Mouse (Mus musculus): Measurements from ENCODE around the gene Zbtb43.

Zbtb43 gene

DNA sequence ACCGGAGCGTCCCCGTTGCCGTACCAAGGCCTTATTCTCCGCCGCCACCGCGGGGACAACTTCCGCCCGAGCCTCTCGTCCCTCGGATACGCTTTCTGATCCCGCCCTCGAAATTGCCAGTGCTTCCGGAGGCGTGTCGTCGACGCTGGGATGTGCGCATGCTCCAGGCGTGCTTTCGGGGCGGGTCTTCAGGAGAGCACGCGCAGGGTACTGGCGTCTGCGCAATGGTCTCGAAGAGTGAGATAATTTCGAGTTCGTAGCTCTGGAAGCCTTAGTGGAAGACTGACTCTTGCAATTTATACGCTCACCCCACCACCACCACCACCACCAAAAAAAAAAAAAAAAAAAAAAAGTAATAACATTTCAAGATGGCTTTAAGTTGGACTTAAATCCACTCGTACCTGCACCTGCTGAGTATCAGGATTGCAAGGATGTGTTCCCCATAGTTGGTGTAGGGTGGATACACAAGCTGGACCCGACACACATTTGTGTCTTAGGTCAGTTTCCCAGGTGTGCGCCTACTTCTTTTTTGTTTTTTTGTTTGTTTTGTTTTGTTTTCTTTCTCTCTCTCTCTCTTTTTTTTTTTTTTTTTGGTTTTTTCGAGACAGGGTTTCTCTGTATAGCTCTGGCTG lies at the start of gene Zbtb43:
Gene Zbtb43 (minus strand): TSS at position 94 of the 632 bp plus-strand sequence.
- DNase-seq (ENCODE audit: low spot score in 2 of 2) = peak; percentile 91 to 92

GRCm38 (mm10) chr2:33515856-33516255 lies 47.5 kb upstream of the Zbtb43 start:
- DNase-seq (ENCODE audit: low spot score in 2 of 2) = no peak

- no peak for DNase-seq (ENCODE audit: low spot score in 2 of 2)
Observed at GRCm38 (mm10) chr2:33515431-33515830, 47.1 kb upstream of the Zbtb43 start.

DNA sequence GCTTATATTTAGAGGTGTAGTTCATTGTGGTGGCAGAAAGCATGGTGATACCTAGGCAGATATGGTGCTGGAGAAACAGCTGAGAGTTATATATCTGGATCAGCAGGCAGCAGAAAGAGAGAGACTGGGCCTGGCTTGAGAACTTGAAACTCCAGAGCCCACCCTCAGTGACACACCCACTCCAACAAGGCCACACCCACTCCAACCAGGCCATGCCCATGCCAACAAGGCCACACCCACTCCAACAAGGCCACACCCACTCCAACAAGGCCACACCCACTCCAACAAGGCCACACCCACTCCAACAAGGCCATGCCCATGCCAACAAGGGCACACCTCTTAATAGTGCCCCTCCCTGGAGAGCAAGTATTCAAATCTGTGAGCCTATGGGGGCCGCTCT lies 42.4 kb upstream of the Zbtb43 start:
- DNase-seq (ENCODE audit: low spot score in 2 of 2) = no peak

DNA sequence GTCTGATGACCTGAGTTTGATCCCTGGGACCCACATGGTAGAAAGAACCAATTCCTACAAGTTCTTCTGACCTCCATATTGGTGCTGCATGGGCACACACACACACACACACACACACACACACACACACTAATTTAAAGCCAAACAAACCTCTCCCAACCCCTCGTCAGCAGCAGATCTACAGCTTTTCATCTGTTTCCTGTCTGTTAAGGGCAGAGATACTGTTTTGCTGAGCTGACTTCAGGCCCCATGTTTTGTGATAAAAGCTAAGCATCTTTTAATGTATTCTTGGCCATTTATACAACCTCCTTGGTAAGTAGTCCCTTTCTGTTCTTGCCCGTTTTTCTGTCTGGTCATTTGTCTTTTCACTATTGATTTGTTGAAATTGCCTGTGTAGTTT lies 34.2 kb upstream of the Zbtb43 start:
- no peak for DNase-seq (ENCODE audit: low spot score in 2 of 2)

DNA sequence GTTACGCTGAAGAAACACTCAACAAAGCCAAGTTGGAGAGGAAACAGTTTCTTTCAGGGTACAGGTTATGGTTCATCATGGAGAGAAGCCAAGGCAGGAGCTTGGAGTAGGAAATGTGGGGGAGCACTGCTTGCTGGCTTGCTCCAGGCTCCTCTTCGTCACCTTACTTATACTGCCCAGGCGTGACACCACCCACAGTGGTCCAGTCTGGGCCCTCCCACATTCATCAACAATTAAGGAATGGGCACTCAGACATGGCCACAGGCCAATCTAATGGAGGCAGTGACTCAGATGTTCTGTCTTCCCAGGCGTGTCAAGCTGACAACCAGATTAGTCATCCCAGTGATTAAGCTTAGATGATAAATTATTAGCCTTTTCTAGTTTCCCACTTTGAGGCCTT lies 29.9 kb upstream of the Zbtb43 start:
- no peak for DNase-seq (ENCODE audit: low spot score in 2 of 2)

GRCm38 (mm10) chr2:33495654-33496053 lies 27.3 kb upstream of the Zbtb43 start:
- no peak for DNase-seq (ENCODE audit: low spot score in 2 of 2)

- DNase-seq (ENCODE audit: low spot score in 2 of 2) = no peak
Observed at GRCm38 (mm10) chr2:33492041-33492440, 23.7 kb upstream of the Zbtb43 start.

DNA sequence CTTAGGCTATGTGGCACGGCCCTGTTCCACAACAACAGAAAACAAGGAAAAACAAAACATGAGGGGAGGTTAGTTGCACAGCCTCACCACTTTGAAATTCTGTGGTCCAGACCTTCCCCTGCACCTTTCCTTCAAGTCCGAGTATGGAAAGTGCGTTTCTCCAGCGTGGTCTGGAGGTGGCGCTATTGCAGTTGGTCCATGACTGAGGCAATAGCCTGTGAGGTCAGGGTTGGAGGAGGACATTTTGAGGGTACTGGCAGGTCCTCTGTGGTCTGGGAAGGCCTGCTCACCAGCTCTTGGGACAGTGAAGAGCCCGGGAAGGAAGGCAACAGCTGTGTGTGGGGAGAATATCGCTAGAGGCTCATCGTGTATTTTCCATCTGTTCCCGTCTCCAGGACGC lies 21.2 kb upstream of the Zbtb43 start:
- no peak for DNase-seq (ENCODE audit: low spot score in 2 of 2)

GRCm38 (mm10) chr2:33487332-33487731 lies 19.0 kb upstream of the Zbtb43 start:
- DNase-seq (ENCODE audit: low spot score in 2 of 2) = no peak

- DNase-seq (ENCODE audit: low spot score in 2 of 2) = peak in 1 of 2 experiments; percentile 78
Observed at GRCm38 (mm10) chr2:33486866-33487265, 18.5 kb upstream of the Zbtb43 start.

- no peak for DNase-seq (ENCODE audit: low spot score in 2 of 2)
Observed at GRCm38 (mm10) chr2:33477961-33478755, 9.8 kb upstream of the Zbtb43 start.

DNA sequence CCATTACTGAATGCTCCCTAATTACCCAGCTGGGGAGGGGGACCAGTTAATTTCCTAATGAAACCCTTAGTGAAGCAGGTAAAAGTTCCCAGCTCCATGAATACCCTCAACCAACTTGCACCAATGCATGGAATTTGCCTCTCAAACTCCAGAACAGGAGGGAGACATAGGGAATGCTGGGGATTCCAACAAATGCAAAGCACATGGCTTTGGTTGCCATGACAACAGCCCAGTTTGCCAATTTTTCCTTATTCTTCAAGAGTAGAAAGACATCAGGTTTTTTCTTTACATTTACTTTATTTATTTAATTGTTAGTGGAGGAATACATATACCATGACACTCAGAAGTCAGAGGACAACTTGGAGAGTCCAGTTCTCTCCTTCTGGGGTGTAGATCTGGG lies 7.6 kb upstream of the Zbtb43 start:
- DNase-seq (ENCODE audit: low spot score in 2 of 2) = peak in 1 of 2 experiments; percentile 62

DNA sequence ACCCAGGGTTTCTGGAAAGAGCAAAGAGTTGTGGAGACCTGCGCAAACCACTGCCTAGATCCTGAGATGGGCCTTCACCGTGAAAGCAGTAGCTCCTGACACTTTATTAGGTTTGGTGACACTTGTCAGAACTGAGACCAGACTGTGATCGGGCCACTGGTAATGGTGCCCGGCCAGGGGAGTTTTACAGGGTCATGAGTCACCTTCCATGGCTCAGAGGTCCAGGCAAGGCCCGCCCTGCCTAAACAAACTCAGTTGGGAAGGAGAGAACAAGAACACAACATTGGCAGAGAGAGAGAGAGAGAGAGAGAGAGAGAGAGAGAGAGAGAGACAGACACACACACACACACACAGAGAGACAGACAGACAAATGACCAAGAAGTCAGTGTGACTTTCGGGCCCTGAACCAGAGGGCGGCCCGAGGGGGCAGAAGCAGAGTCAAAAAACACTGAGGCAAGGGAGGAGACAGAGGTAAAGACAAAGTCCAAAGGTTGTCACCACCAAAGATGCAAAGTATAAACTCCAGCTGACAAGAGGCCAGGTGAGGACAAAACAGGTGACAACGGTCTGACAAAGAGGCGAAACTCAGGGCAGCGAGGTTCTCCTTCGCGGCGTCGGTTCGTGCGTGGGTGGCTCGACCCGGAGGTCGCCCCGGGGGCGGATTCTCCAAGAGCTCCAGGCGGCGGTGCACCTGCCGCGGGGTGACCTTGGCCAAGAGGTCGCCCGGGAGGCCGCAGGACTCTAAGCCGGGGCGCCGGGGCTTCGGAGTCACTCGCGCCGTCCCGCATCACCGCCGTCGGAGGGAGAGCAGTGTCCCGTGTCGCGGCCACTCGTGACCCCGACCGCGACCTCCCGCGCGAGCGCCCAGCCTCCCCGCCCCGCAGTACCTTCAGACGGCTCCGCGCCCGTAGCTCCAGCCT lies 553 bp downstream of the Zbtb43 start:
- no peak for DNase-seq (ENCODE audit: low spot score in 2 of 2)

GRCm38 (mm10) chr2:33465966-33466365 lies 2.4 kb downstream of the Zbtb43 start:
- peak in 1 of 2 experiments; percentile 4 for DNase-seq (ENCODE audit: low spot score in 2 of 2)

DNA sequence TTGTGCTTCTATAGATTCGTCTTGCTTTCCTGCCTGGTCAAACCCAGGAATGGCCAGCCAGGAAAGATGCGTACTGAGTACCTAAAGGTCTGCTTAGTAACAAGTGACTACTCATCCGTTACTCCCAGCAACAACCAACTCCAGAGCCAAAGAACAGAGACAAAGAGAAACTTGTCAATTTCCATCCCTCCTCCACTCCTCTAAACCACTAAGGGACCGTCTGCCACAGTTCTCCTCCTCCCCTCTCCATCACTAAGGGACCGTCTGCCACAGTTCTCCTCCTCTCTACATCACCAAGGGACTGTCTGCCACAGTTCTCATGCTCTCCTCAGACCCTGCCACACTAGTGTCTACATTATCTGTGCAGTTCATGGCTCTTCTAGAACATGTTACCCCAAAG lies 3.1 kb downstream of the Zbtb43 start:
- DNase-seq (ENCODE audit: low spot score in 2 of 2) = no peak

DNA sequence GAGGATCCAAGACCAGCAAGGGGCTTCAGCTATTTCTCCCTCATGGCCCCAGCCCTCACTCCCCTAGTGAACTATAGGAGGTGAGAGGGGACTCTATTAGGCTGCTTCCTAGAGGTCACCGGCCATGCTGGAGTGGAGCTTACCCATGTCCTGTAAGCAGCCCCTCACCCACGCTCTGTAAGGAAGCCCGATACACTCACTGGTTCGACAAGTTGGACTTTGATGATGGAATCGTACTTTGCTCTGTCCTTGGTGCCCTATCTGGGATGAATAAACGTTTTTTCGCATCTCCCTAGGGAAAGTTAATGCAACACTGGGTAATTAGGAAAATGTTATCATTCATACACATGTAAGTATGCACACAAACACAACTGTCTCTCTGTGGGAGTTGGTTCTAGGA lies 6.3 kb downstream of the Zbtb43 start:
- no peak for DNase-seq (ENCODE audit: low spot score in 2 of 2)

DNA sequence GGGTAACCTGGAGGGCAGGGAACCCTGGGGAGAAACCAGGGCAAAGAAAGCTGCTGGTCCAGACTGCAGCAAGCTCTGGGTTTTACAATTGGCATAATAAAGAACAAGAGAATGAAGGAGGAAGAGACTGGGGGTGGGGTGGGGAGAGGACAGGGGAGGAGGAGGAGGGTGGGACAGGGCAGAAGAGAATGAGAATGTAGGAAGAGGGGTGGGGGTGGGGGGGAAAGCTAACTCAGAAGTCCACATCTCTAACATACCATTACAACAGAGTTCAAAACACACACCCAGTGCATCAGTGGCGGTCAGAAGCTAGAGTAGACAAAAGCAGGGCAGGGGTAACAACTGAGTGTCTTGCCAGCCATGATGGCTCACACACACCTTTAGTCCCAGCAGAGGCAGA lies 7.3 kb downstream of the Zbtb43 start:
- DNase-seq (ENCODE audit: low spot score in 2 of 2) = no peak

DNA sequence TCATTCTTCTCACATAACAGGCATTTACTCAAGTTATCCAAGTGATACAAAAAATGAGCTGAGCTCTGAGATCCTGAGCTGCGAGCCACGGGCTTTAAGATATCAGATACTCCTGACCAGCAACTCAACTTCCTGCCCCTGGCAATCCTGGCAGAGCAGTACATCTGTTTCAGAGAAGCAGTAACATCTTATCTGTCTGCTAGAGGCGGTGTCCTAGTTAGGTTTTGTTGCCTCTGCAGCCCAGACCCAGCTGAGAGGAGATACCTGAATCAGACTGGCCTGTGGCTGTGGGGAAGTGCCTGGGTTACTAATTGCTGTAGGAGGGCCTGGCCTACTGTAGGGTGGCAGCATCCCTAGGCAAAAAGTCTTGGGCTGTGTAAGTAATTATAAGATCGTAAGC lies 8.7 kb downstream of the Zbtb43 start:
- DNase-seq (ENCODE audit: low spot score in 2 of 2) = no peak

DNA sequence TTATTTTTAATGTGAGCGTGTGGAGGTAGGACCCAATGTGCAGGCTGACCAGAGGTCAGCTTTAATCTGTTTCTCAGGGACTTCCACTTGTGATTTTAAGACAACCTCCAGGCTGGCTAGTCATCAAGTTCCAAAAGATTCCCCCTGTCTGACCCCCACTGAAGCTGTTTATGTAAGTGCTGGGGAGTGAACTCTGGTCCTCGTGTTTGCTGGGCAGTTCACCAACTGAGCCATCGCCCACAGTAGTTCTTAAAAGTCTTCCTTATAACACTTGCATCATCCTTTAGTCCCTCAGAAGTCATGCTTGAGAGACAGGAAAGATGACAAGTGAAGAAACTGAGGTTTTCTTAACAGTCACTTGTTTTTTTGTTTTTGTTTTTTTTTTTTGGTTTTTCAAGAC lies 11.7 kb downstream of the Zbtb43 start:
- no peak for DNase-seq (ENCODE audit: low spot score in 2 of 2)

GRCm38 (mm10) chr2:33456242-33456641 lies 12.1 kb downstream of the Zbtb43 start:
- DNase-seq (ENCODE audit: low spot score in 2 of 2) = no peak

DNA sequence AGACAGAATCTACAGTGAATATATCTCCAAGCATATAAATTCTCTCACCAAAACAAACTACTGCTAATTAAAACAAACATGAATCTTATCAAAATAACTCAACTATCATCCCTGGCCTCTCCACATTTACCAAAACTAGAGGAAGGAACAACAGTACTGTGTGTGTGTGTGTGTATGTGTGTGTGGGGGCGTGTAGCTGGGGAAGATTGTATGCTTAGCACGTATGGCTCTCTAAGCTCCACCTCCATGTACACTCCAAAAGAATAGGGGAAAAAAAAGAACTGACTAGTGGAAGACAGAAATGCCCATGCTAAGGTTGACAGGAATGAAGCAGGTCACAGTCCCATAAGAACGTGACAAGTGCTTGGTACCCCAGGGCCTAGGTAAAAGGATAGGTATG lies 13.0 kb downstream of the Zbtb43 start:
- no peak for DNase-seq (ENCODE audit: low spot score in 2 of 2)

All from frontal cortex, postnatal 14 days (tissue).